Mouse (Mus musculus) cerebellum, adult 2 months (tissue): ENCODE results near the gene Lamb1.

Experiments used
- CTCF ChIP-seq: fragments of 200-500 bp; IDR thresholded peaks from 2 replicates; pipeline ENCODE4 v1.5.1; 2011; ENCODE audit warnings: low read depth, mild to moderate bottlenecking, control low read depth, low read length, moderate library complexity, borderline replicate concordance; ENCODE audit not compliant: insufficient read depth
- POLR2A ChIP-seq: fragments of 200-500 bp; IDR thresholded peaks from 2 replicates; pipeline ENCODE4 v1.6.1; 2011; ENCODE audit warnings: low read length, control low read depth, borderline replicate concordance; ENCODE audit not compliant: insufficient read depth

DNA sequence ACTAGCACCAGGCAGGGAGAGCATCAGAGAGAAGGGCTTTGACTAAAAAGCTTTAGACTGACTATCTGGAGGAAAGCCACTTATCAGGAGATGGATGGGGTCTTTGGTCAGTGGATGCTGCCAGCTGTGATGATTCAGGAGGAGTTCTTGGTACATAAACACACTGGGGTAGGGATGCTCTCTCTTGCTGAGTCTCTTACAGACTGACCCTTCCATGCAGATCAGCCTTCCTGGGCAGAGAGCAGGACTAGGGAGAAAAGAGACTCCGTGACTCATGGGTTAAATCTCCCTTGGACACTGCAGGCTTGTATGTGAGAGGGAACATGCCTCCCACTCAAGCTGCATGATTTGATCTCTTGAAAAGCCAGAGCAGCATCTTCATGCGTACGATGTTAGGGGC is 18.9 kb upstream of the Lamb1 start:
- TF ChIP-seq POLR2A: no peak
- no peak for TF ChIP-seq CTCF
